Mouse (Mus musculus) CH12.LX (cell line): Measurements from ENCODE around the gene Eva1b.
"Not testable (repeated sequence)": the region's sequence is repeated elsewhere in the genome, so short reads cannot be mapped to it uniquely, and the experiment has no call there.

Experiments
- CHD2 ChIP-seq: IDR thresholded peaks from 2 replicates; pipeline ENCODE4 v1.6.1; 2011; ENCODE audit warnings: low read length, improper control_type of control experiment
- CTCF ChIP-seq, 2 experiments: IDR thresholded peaks in 1 of 2; conservative IDR thresholded peaks in 1 of 2; 2 replicates each; pipeline ENCODE4 v1.5.1; 2011 to 2012; ENCODE audit warnings: low read depth in 2 of 2, low read length in 2 of 2, improper control_type of control experiment in 1 of 2, inconsistent platforms in 1 of 2, mild to moderate bottlenecking in 1 of 2, moderate library complexity in 1 of 2
- MAFK ChIP-seq: IDR thresholded peaks from 2 replicates; pipeline ENCODE4 v1.6.1; 2011; ENCODE audit warnings: low read length, improper control_type of control experiment; ENCODE audit not compliant: insufficient replicate concordance
- MAX ChIP-seq: IDR thresholded peaks from 2 replicates; pipeline ENCODE4 v1.6.1; 2011; ENCODE audit warnings: low read length, improper control_type of control experiment
- POLR2A ChIP-seq: IDR thresholded peaks from 2 replicates; pipeline ENCODE4 v1.6.1; 2011; ENCODE audit warnings: low read depth, mild to moderate bottlenecking, improper control_type of control experiment, low read length
- ZC3H11A ChIP-seq: IDR thresholded peaks from 2 replicates; pipeline ENCODE4 v1.6.1; 2012; ENCODE audit warnings: low read depth, mild to moderate bottlenecking, inconsistent platforms, low read length, improper control_type of control experiment

GRCm38 (mm10) chr4:126170737-126171136 is 23.2 kb downstream of the Eva1b start:
- not testable (repeated sequence) for TF ChIP-seq MAFK; CTCF (conservative IDR thresholded peaks at IDR 0.05 in 1 of 2, IDR thresholded peaks at IDR 0.05 in 1 of 2; ENCODE audit: low read depth in 2 of 2, low read length in 2 of 2); POLR2A; MAX; ZC3H11A; CHD2
